Mouse (Mus musculus): ENCODE data around the gene Ikzf3. TPM values are rescaled to one million over a fixed set of nuclear protein-coding genes. Genes with fewer than 3 reads are reported as not detected.

The Ikzf3 gene
- polyA plus RNA-seq, 1 experiment = not detected

DNA sequence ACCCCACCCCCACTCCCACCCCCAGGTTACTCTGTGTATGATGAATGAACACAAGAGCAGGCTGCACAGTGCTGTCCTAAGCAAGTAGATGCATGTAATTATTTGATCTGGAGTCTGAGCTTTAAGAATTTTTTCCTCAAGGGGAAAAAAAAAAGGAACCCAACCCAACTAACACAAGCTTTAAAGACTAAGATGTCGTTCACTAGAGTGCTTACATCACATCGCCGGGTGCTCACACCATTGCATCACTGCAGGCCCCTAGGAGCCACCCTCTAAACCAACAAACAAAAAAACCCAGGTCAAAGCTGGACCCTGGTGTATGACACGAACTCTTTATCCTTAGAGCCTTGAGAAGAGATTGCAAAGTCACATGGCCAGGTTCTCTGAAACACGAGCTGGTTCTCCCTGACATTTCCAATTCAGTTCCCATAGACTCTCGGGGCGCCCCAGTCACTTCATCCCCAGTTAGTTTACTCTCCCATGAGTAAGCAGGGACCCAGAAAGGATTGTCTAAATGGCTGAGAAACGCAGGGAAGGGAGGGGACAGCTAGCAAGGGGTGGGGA is 71.8 kb downstream of the Ikzf3 start:
- no peak overlapping the region for H3K4me3 ChIP-seq
- H3ac ChIP-seq (ENCODE audit: control insufficient read depth, insufficient read length) = no peak overlapping the region
- no peak overlapping the region for H3K4me2 ChIP-seq (ENCODE audit: low read depth)
- H3K36me3 ChIP-seq (ENCODE audit: control insufficient read depth, insufficient read depth) = no peaks in the 10 kb centered on the region
- H3K79me2 ChIP-seq (ENCODE audit: control insufficient read depth, insufficient read depth) = no peaks in the 10 kb centered on the region
- H3K27me3 ChIP-seq (ENCODE audit: control insufficient read depth, insufficient read depth, insufficient read length) = peaks cover 65% of the 10 kb centered on the region
- no peak for TF ChIP-seq USF1 (IDR thresholded peaks at IDR 0.05; ENCODE audit: low read depth)
- TF ChIP-seq POLR2A (IDR thresholded peaks at IDR 0.05; ENCODE audit: insufficient read length, low read depth) = no peak
- no peak for TF ChIP-seq TCF12 (IDR thresholded peaks at IDR 0.05; ENCODE audit: insufficient read depth, poor library complexity, severe bottlenecking)
- no peak for TF ChIP-seq POLR2AphosphoS2 (IDR thresholded peaks at IDR 0.05; ENCODE audit: insufficient read length, low read depth)

DNA sequence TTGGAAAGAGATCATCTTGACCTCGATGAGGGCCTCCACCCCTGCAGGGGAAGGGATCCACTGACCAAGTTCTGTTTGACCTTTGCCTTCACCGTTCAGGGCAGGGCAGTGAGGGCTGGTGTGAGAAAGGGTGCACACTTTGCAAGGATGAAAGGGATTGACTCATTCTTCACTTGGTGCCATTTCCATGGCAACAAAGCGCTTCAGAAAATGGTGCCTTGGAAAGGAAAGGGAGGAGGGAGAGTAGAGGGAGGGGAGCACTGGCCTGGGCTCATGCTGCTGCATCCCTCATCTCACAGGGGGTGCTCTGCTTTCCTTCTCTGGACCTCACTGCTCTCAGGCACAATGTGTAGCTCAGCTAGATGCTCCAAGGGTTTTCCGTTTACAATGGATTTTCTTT is 73.1 kb downstream of the Ikzf3 start:
- peaks cover 57% of the 10 kb centered on the region for H3K27me3 ChIP-seq (ENCODE audit: control insufficient read depth, insufficient read depth, insufficient read length)
- H3K4me3 ChIP-seq = no peak overlapping the region
- TF ChIP-seq E2F4 (IDR thresholded peaks at IDR 0.05; ENCODE audit: insufficient read depth) (no peak), USF1 (IDR thresholded peaks at IDR 0.05; ENCODE audit: low read depth) (no peak), MYOD1 (IDR thresholded peaks at IDR 0.05; ENCODE audit: control insufficient read depth in 1 of 3, insufficient read length in 2 of 3, low read depth in 2 of 3) (no peak), REST (IDR thresholded peaks at IDR 0.05; ENCODE audit: insufficient read depth, insufficient read length) (no peak), TCF12 (IDR thresholded peaks at IDR 0.05; ENCODE audit: insufficient read depth, poor library complexity, severe bottlenecking) (no peak), POLR2A (IDR thresholded peaks at IDR 0.05; ENCODE audit: insufficient read length, low read depth) (no peak), TCF3 (IDR thresholded peaks at IDR 0.05; ENCODE audit: insufficient read length, low read depth) (no peak), CEBPB (IDR thresholded peaks at IDR 0.05; ENCODE audit: insufficient read depth, poor library complexity, severe bottlenecking) (no peak)
- no peaks in the 10 kb centered on the region for H3K79me2 ChIP-seq (ENCODE audit: control insufficient read depth, insufficient read depth)
- H3K4me2 ChIP-seq (ENCODE audit: low read depth) = no peak overlapping the region
- no peak overlapping the region for H3ac ChIP-seq (ENCODE audit: control insufficient read depth, insufficient read length)
- H3K36me3 ChIP-seq (ENCODE audit: control insufficient read depth, insufficient read depth) = no peaks in the 10 kb centered on the region

DNA sequence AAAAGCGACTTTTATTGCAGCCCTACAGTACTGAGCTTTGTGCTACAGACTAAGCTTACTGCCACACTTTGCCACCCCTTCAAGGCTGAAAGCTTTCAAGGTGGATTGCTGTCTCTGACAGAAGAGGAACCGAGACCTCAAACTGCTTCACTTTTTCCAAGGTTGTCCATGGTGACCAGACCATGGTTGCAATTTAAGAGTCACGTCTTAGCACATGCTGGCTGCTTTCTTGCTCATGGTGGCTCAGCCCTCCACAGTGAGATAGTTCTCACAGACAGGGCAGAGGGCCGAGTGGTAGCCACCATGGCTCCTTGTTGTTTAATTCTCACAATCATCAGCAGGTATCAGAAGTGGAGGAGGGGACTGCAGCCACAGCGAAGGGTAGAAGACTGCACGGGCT is 75.0 kb downstream of the Ikzf3 start:
- Histone ChIP-seq H3ac (ENCODE audit: control insufficient read depth, insufficient read length) (no peak overlapping the region), H3K36me3 (ENCODE audit: control insufficient read depth, insufficient read depth) (no peaks in the 10 kb centered on the region), H3K4me2 (ENCODE audit: low read depth) (no peak overlapping the region), H3K27me3 (ENCODE audit: control insufficient read depth, insufficient read depth, insufficient read length) (peaks cover 68% of the 10 kb centered on the region), H3K79me2 (ENCODE audit: control insufficient read depth, insufficient read depth) (no peaks in the 10 kb centered on the region), H3K4me3 (no peak overlapping the region)
- TF ChIP-seq USF1 (IDR thresholded peaks at IDR 0.05; ENCODE audit: low read depth) = no peak
- no peak for TF ChIP-seq E2F4 (IDR thresholded peaks at IDR 0.05; ENCODE audit: insufficient read depth)
- no peak for TF ChIP-seq REST (IDR thresholded peaks at IDR 0.05; ENCODE audit: insufficient read depth, insufficient read length)
- TF ChIP-seq POLR2A (IDR thresholded peaks at IDR 0.05; ENCODE audit: insufficient read length, low read depth) = no peak
- no peak for TF ChIP-seq TCF3 (IDR thresholded peaks at IDR 0.05; ENCODE audit: insufficient read length, low read depth)
- no peak for TF ChIP-seq CEBPB (IDR thresholded peaks at IDR 0.05; ENCODE audit: insufficient read depth, poor library complexity, severe bottlenecking)
- no peak for TF ChIP-seq TCF12 (IDR thresholded peaks at IDR 0.05; ENCODE audit: insufficient read depth, poor library complexity, severe bottlenecking)

DNA sequence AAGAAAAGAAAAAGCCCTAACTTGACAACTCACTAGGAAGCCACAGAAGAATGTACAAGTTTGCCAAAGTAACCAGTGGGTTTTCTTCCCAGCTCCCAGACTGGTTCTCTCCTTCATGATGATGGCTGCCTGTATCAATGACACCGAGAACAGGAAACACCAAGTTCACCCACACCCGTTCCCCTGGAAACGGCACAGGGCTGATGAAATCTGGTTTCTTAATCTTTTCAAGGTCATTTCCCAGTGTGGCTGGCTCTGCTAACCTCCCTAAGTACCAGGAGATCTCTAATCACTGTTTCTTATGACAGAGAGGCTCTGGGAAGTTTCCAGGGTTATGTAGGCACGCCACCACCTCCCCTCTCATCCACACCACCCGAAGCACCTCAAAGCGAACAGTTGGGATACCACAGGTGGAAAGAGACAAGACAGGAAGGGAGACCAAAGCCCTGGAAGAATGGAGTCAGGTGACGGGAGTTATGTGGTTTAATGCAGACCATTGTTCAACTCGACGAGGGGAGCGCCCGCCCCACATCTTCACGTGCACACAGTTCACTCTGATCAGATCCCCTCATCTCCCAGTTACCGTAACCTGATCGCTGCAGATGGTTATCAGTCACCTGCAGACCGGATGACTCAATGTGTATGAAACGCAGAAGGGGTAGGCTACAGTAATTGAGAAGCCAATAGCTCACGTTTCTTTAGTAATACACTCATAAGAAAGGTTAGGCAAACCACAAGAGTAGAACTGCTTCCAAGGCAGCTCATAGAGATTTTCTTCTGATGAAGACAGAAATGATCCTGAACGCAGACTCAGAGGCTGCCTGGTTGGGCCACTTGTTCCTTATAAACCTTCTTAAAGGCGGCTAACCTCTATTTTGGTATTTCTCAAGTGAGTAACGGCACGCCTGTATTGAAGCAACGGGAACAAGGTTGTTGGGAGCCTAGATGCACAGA is 75.8 kb downstream of the Ikzf3 start:
- Histone ChIP-seq H3K79me2 (ENCODE audit: control insufficient read depth, insufficient read depth) (no peaks in the 10 kb centered on the region), H3K4me2 (ENCODE audit: low read depth) (no peak overlapping the region), H3K4me3 (no peak overlapping the region), H3ac (ENCODE audit: control insufficient read depth, insufficient read length) (no peak overlapping the region), H3K27me3 (ENCODE audit: control insufficient read depth, insufficient read depth, insufficient read length) (peaks cover 73% of the 10 kb centered on the region), H3K36me3 (ENCODE audit: control insufficient read depth, insufficient read depth) (no peaks in the 10 kb centered on the region)
- TF ChIP-seq POLR2A (IDR thresholded peaks at IDR 0.05; ENCODE audit: insufficient read length, low read depth) (no peak), MYOD1 (IDR thresholded peaks at IDR 0.05; ENCODE audit: control insufficient read depth in 1 of 3, insufficient read length in 2 of 3, low read depth in 2 of 3) (no peak), E2F4 (IDR thresholded peaks at IDR 0.05; ENCODE audit: insufficient read depth) (no peak), POLR2AphosphoS2 (IDR thresholded peaks at IDR 0.05; ENCODE audit: insufficient read length, low read depth) (no peak), MAX (IDR thresholded peaks at IDR 0.05; ENCODE audit: low read depth) (no peak), TCF3 (IDR thresholded peaks at IDR 0.05; ENCODE audit: insufficient read length, low read depth) (no peak), CEBPB (IDR thresholded peaks at IDR 0.05; ENCODE audit: insufficient read depth, poor library complexity, severe bottlenecking) (no peak), USF1 (IDR thresholded peaks at IDR 0.05; ENCODE audit: low read depth) (no peak), TCF12 (IDR thresholded peaks at IDR 0.05; ENCODE audit: insufficient read depth, poor library complexity, severe bottlenecking) (no peak)

DNA sequence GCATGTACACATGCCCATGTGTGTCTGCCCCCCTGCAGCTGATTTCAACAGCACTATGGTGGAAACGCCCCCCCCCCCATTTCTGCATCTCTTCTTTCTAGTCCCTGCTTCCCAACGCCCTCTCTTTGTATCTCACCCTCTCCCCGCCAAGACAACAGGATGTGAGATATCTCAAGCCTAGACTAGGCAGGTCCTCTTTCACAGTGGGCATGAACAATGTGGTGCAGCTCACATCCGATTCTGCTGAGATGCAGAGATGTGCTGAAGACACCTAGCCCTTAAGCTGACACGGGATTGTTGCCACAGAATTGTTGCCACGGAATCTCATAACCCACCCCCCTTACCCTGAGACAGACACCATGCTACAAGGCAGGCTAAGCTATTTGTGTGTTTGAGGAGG is 81.3 kb downstream of the Ikzf3 start:
- TF ChIP-seq MAX (IDR thresholded peaks at IDR 0.05; ENCODE audit: low read depth) = no peak
- TF ChIP-seq POLR2AphosphoS2 (IDR thresholded peaks at IDR 0.05; ENCODE audit: insufficient read length, low read depth) = no peak
- TF ChIP-seq TCF12 (IDR thresholded peaks at IDR 0.05; ENCODE audit: insufficient read depth, poor library complexity, severe bottlenecking) = no peak
- TF ChIP-seq TCF3 (IDR thresholded peaks at IDR 0.05; ENCODE audit: insufficient read length, low read depth) = no peak
- TF ChIP-seq REST (IDR thresholded peaks at IDR 0.05; ENCODE audit: insufficient read depth, insufficient read length) = no peak
- no peak for TF ChIP-seq MYOG (IDR thresholded peaks at IDR 0.05; ENCODE audit: control insufficient read depth in 1 of 3, insufficient read depth in 1 of 3, insufficient read length in 2 of 3, low read depth in 2 of 3)
- Histone ChIP-seq H3K4me3 (no peak overlapping the region), H3K36me3 (ENCODE audit: control insufficient read depth, insufficient read depth) (no peaks in the 10 kb centered on the region), H3K79me2 (ENCODE audit: control insufficient read depth, insufficient read depth) (no peaks in the 10 kb centered on the region), H3K27me3 (ENCODE audit: control insufficient read depth, insufficient read depth, insufficient read length) (peaks cover 83% of the 10 kb centered on the region), H3ac (ENCODE audit: control insufficient read depth, insufficient read length) (no peak overlapping the region), H3K4me2 (ENCODE audit: low read depth) (no peak overlapping the region)
